Comparison of ENCODE assay signal across 8 mouse cellular contexts in genomic region chr9:40456191-40456590, GRCm38 (mm10).
A peak's percentile ranks its signal among the peaks of the same experiment; 100 is the strongest.
DNase-seq lines count a peak whose midpoint lies in the region; ATAC-seq lines count a peak whose summit lies in the region.

No protein-coding gene starts in this region.

- H3K4me3 ChIP-seq in forebrain, embryonic 15.5 days, result peak overlapping the region; percentile 71
- peak overlapping the region; percentile 71 for H3K4me3 ChIP-seq in intestine, embryonic 15.5 days (replicated peaks)

- no peaks in the 10 kb centered on the region for H3K9me3 ChIP-seq in forebrain, embryonic 15.5 days
- H3K9me3 ChIP-seq in intestine, embryonic 15.5 days, result no peaks in the 10 kb centered on the region

- H3K27me3 ChIP-seq in forebrain, embryonic 15.5 days, result no peaks in the 10 kb centered on the region
- H3K27me3 ChIP-seq in intestine, embryonic 15.5 days (replicated peaks), result no peaks in the 10 kb centered on the region

- DNase-seq in gastrocnemius, adult 18-20 months (ENCODE audit: low spot score), result peak; percentile 10
- no peak for DNase-seq in gastrocnemius, postnatal 36 days
- DNase-seq in adrenal gland, postnatal 25 days, result peak; percentile 80
- DNase-seq in lung, postnatal 14 days, result peak; percentile 51
- peak; percentile 29 for DNase-seq in right cerebral cortex, postnatal 25 days
- no peak for DNase-seq in thymus, postnatal 0 days (ENCODE audit: low spot score)

- WGBS in forebrain, embryonic 15.5 days, result 0% methylated on average over 7 of the region's 7 CpGs
- 2% methylated on average over 7 of the region's 7 CpGs for WGBS in intestine, embryonic 15.5 days

- peak overlapping the region; percentile 100 for H3K4me2 ChIP-seq in forebrain, embryonic 15.5 days (replicated peaks)
- H3K4me2 ChIP-seq in intestine, embryonic 15.5 days (replicated peaks), result peak overlapping the region; percentile 98

- H3K4me1 ChIP-seq in forebrain, embryonic 15.5 days, result peaks cover 13% of the 10 kb centered on the region
- peaks cover 4% of the 10 kb centered on the region; the same call in 1 of the 2 replicates for H3K4me1 ChIP-seq in intestine, embryonic 15.5 days (replicated peaks)

- peak overlapping the region; percentile 85 for H3K27ac ChIP-seq in forebrain, embryonic 15.5 days (replicated peaks)
- H3K27ac ChIP-seq in intestine, embryonic 15.5 days, result peak overlapping the region; percentile 77

- peak overlapping the region; percentile 76 for H3K9ac ChIP-seq in forebrain, embryonic 15.5 days (replicated peaks)
- H3K9ac ChIP-seq in intestine, embryonic 15.5 days, result peak overlapping the region; percentile 68

- intact Hi-C loops in gastrocnemius, postnatal 36 days (cut with DNase I), result no loop called here

- no peaks in the 10 kb centered on the region for H3K36me3 ChIP-seq in forebrain, embryonic 15.5 days
- no peaks in the 10 kb centered on the region for H3K36me3 ChIP-seq in intestine, embryonic 15.5 days

- ATAC-seq in forebrain, embryonic 15.5 days (replicated peaks), result peak; percentile 89
- peak; percentile 83 for ATAC-seq in intestine, embryonic 15.5 days

Comparison
In these comparisons a context has a peak if more than half of its experiments do, and no peak if none do; other contexts are left out.
1. DNase-seq: peak in gastrocnemius, adult 18-20 months (single experiment), adrenal gland, postnatal 25 days (single experiment), lung, postnatal 14 days (single experiment) and right cerebral cortex, postnatal 25 days (single experiment); none in gastrocnemius, postnatal 36 days (0 of 2) and thymus, postnatal 0 days (single experiment).